Mouse (Mus musculus) subcutaneous adipose tissue, adult 2 months (tissue): Measurements from ENCODE around the gene Rtn4rl1. TPM values are rescaled to one million over a fixed set of nuclear protein-coding genes. Genes with fewer than 3 reads are reported as not detected.

Source experiments
- polyA plus RNA-seq: library from polyadenylated mRNA; depleted of rRNA; stranded (reverse); fragments of >200 nt; gene quantifications from 2 replicates; pipeline ENCODE4 v1.2.3, GENCODE M21; 2012; ENCODE audit warnings: low replicate concordance; rRNA removed

Gene Rtn4rl1
- polyA plus RNA-seq, result 10.6 and 33.3 TPM in 2 replicates

DNA sequence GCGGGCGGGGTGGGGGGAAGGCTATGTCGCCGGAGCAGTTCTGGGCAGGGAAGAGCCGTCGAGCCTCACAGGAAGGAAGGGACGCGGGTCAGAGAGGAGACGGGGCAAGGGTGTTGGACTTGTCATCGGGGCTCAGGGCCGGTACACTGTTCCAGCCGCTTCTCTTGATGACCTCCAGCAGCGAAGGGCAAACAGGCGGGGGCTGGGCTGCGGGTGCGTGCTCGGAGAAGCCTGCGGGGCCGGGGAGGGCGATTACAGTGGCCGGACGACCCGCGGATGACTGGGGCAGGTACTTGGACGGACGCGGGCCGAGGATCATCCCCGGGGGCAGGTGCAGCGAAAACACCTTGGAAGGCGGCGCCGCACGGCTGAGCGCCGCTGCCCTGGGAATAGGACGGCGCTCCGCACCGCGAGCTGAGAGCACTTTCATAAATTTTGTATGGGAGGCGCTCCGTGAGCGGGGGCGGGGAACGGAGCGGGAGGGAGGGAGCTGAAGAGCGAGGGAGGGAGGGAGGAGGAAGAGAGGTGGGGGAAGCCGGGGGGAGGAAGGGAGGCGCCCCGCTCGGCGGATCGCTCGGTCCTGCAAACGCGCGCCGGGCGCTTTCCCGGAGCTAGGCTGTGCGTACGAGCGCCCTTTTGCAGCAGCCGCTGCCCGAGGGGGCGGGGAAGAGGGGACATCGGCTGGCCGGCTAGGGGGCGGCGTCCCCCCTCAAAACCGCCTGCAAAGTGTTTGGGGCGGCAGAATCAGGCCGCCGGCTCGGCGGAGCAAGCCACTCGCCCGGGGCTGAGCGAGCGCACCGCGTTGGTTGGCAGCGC is at the start of gene Rtn4rl1:
TSS of gene Rtn4rl1 (plus strand) at position 528 of the 816 bp plus-strand sequence.

DNA sequence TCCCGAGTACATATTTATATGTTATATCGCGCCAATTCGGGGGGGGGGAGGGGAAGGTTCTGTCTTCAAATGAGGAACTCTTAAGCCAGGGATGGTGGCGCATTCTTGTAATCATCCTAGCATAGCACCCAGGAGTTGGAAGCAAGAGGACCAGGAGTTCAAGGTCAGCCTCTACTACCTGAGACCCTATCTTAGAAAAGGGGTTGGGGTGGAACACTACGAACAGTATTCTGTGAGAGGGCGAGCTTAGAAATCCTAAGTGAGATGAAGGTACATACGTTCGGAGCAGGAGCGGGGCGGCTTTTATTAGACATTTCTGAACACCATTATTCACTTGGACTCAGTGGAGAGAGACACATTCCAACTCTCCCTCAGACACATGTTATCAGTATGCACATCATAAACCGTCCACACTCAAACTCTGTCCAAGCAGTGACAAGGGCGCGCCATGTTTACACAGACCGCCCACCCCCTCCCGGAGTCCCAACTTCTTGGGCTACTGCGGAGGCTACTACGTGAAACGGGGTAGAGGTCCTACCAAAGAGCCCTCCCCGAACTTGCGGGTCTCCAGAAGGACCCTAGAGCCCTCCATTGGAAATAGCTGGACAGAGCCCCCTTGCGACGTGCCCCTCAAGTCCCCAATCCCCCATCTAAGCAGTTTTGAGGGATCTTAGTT is 24.0 kb upstream of the Rtn4rl1 start, which contains the start of gene Hic1:
TSS of gene Hic1 (minus strand) at position 115 of the 676 bp plus-strand sequence.

DNA sequence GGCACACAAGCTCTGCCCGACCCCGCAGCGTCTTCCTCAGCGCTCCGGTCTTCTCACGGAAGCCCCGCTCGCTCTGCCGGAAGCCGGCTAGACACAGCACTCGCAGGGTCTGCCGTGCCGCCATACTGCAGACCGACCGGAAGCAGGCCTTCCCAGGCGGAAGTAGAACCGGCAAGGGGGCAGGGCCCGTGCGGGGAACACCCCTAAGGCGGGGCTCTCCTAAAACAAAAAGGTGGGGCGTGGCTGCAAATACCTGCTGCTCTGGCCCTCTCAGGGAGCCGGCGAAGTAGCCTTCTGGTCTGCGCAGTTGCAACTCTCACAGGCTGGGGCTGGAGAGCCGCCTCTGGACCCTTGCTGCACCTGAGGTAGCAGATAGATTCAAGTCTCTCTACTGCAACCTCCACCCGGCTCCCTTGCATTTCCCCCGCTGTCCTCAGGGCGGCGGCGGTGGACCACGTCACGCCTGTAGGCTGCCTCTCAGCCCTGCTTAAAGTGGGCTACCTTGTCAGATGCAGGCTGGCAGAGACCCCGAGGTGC is 14.8 kb upstream of the Rtn4rl1 start, which contains the start of gene Ovca2:
TSS of gene Ovca2 (minus strand) at position 164 of the 537 bp plus-strand sequence.

DNA sequence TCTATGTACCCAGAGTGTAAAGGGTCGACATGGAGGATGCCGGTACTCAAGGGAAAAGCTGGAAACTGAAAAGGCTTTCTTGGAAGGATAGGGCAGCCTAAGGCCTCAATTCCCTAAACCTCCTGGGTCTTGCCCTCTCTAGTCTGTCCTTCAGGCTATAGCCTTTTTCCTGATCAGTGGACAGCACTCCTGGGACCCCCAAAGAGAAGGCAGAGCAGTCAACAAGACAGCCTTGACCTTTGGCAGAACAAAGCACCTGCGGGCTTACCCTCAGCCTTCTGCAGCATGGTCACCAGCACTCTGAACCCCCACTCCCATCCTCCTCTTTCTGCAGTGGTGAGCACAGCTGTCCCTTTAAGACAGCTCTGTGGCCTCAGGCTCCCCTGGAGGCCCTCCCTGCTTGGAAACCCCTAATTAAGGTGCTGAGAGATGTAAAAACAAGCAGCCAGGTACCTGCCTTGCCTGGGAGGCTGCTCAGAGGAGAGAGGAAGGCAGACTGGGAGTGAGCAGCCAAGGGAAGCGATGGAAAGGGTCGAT is 2.6 kb upstream of the Rtn4rl1 start, which contains the start of gene Dph1:
TSS of gene Dph1 (minus strand) at position 337 of the 537 bp plus-strand sequence.

Other genes starting within 250 kb of the Rtn4rl1 start
- gene Hic1, start 24.3 kb upstream of the Rtn4rl1 start, polyA plus RNA-seq, result 29.2 and 89.3 TPM in 2 replicates
- gene Ovca2, start 14.9 kb upstream of the Rtn4rl1 start, polyA plus RNA-seq, result 28.9 and 29.4 TPM in 2 replicates
- gene Dph1, start 2.5 kb upstream of the Rtn4rl1 start, polyA plus RNA-seq, result 35.7 and 67.8 TPM in 2 replicates
- 20.4 and 33.2 TPM in 2 replicates for gene Rpa1, start 154.5 kb downstream of the Rtn4rl1 start, polyA plus RNA-seq
- gene Smyd4, start 154.7 kb downstream of the Rtn4rl1 start, polyA plus RNA-seq, result 6.0 and 6.2 TPM in 2 replicates
- gene Serpinf1, start 228.9 kb downstream of the Rtn4rl1 start, polyA plus RNA-seq, result 508 and 625 TPM in 2 replicates
- gene Serpinf2, start 245.8 kb downstream of the Rtn4rl1 start, polyA plus RNA-seq, result 0.14 and 0.82 TPM in 2 replicates